Mouse (Mus musculus): ENCODE results near the gene Mog.
A peak's percentile ranks its signal among the peaks of the same experiment; 100 is the strongest.
"Not testable (repeated sequence)": the region's sequence is repeated elsewhere in the genome, so short reads cannot be mapped to it uniquely, and the experiment has no call there.

Gene Mog

DNA sequence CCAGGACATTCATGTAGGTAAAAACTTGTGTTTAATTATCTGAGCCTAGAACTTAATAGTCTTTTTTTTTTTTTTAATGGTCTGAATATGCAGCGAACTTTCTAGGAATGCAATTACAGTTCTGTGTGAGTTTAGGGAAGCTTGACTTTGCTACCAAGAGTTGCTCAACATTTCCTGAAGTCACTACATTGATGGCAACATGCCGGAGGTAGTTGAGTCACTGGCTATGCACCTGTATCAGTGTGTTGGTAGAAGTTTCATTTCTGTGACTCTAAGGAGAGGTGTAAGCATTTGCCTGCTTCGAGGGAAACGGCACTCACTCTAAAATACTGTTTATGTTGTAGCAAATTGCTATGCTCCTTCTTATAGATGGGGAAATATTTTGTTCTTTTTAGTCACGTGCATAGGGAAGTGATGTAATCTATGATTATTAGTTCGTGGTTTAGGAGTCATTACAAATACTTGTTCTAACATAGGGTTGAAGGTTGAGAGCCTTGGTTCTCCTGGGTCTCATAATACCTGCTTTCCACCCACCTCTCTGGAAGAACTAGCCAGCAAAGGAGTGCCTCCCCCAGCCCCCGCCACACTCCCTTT is 21.6 kb upstream of the Mog start:
- DNase-seq: no peak

DNA sequence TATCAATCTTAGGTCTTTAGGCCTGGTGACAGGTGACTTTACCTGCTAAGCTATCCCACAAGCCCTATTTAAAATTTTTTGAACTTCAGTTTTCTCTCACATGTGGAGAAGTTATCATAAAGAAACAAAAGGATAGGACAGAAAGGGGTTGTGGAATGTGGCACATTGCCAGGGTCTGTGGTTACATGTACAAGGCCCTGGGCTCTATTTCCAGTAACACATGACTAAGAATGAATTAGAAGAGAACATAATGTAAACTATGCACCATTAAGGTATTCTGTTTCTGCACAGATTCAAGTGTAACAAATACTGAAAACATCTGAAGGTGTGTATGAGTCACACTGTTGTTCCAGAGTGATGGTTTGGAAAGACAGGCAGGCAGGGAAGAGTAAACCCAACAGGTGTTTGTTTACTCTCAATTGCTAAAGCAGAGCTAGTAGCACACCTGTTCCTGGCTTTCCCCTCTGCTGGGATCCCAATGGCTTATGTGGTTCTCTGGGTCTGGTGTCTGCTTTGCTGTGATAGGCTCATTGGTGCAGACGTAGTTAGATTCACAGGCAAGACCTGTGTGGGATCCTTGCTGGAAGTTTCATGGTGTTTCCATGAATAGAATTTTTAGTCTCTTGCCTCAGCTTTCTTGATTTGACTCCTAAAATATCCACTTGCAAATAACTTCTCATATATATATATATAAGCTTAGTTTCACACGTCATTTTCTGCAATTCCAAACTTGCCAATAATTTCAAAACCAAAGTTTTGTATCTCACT is 16.1 kb upstream of the Mog start:
- no peak for DNase-seq

- no peak for DNase-seq
Observed at GRCm38 (mm10) chr17:37029162-37029561, 6.0 kb upstream of the Mog start.

- peak; percentile 88 for DNase-seq
Observed at GRCm38 (mm10) chr17:37028683-37029120, 5.5 kb upstream of the Mog start.

DNA sequence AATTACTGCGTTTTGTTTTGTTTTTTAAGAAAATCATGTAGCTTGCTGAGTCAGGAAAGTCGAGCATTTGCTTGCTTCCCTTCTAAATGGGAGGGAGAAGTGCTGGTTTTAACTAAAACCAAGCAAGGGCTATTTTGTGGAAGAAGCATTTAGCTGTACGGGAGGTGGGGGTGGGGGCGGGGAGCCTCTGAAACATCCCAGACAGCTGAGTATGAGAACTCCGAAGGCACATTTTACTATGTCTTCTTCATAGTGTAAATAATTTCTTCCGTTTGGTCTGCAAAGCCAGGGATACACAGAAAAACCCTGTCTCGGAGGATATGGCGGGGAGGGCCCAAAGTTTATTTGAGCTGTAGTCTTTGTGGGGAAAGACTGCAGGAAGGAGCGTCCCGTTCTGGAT is 5.0 kb upstream of the Mog start:
- DNase-seq: no peak

- no peak for DNase-seq
Observed at GRCm38 (mm10) chr17:37027486-37027885, 4.3 kb upstream of the Mog start.

GRCm38 (mm10) chr17:37026425-37026824 is 3.2 kb upstream of the Mog start:
- DNase-seq: no peak

- not testable (repeated sequence) for DNase-seq
Observed at GRCm38 (mm10) chr17:37019242-37019641, 4.0 kb downstream of the Mog start.

DNA sequence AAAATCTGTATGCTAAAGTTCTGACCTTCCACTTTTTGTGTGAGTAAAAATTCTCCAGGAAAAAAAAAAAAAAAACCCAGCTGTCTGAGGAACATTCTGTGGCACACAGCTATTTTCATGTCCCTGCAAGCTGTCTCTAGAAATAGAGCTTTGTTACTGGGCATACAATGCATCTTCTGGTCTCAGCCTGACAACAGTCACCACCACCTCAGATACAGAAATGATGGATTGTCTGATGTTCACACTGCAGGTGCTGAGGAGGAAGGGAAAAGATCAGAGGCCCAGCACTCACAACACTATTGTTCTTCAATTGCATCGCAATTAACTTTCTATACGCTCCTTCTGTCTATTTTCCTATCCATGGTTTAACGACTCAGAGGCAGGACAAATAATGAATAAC is 4.9 kb downstream of the Mog start:
- DNase-seq: no peak

DNA sequence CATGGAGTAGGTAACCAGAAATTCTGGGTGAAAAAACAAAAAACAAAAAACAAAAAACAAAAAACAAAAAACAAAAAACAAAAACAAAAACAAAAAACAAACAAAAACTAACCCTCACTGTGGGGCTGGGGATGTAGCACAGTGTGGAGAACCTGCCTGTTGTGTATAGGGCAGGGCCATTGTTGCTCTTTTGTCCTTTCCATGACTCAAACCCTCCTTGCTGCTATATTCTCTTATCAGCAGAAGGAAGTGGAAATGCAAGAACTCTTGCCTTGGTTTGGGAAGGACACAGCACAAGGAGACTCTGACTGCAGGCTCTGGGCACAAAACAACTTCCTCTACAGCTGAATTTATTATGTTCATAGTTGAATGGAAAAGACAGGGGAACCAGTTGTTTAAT is 6.9 kb downstream of the Mog start:
- DNase-seq: no peak

DNA sequence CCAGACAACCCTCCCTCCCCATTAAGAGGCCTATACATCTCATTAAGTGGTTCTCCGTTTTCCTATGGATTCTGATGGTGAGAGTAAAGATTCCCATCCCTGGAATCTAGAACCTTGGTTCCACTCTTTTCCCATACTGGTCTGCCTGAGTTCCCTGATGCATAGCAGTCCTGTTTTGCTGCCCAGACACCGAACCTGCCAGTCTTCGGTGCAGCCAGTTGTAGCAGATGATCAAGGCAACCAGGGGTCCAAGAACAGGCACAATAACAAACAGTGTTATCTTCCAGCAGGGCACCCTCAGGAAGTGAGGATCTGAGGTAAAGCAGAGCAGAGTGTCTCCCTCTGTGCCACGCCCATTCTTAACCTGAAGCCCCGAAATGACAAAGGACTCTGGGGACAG is 11.1 kb downstream of the Mog start:
- no peak for DNase-seq

- DNase-seq: no peak
Observed at GRCm38 (mm10) chr17:37011719-37012118, 11.5 kb downstream of the Mog start.

GRCm38 (mm10) chr17:37009460-37010042 is 13.6 kb downstream of the Mog start:
- no peak for DNase-seq

- DNase-seq: no peak
Observed at GRCm38 (mm10) chr17:37008161-37008560, 15.0 kb downstream of the Mog start.

- no peak for DNase-seq
Observed at GRCm38 (mm10) chr17:37003366-37003765, 19.8 kb downstream of the Mog start.

- DNase-seq: peak; percentile 43
Observed at GRCm38 (mm10) chr17:37002364-37003330, 20.6 kb downstream of the Mog start.

DNA sequence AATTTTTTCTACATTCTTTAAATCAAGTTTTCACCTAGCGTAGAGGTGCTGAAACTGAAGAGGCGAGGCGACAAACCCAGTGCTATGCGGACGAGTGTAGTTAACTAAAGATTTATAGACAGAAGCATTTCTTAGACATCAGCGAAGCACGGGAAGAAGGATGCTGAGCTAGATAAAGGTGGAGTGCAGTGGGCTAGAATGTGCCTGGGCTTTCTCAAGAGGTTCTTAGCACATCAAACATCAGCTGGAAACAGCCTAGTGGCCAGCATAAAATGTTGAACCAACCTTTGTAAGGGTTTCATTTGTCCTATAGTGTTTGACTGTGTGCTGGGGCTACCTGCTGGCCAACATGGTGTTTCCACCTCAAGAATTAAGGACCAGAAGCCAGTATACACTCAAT is 22.3 kb downstream of the Mog start, which contains the start of gene Zfp57:
Zfp57 (plus strand) TSS at position 301 of the 400 bp plus-strand sequence.
- DNase-seq: no peak

DNA sequence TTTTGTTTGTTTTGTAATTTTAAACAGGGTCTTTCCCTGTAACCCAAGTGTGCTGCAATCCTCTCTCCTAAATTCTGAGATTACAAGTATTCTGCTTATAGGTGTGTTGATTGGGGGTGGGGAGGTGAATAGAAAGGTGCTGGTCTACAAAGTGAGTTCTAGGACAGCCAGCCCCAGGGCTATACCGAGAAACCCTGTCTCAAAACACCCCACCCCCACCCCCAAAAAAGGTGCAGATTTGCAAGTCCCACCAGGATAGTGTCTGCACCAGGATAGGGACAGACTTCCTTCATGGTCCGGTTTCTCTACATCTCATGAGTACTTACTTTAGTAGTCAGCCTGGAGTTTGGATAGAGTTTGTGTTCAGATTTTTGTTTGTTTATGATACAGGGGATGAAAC is 24.7 kb downstream of the Mog start:
- no peak for DNase-seq

DNA sequence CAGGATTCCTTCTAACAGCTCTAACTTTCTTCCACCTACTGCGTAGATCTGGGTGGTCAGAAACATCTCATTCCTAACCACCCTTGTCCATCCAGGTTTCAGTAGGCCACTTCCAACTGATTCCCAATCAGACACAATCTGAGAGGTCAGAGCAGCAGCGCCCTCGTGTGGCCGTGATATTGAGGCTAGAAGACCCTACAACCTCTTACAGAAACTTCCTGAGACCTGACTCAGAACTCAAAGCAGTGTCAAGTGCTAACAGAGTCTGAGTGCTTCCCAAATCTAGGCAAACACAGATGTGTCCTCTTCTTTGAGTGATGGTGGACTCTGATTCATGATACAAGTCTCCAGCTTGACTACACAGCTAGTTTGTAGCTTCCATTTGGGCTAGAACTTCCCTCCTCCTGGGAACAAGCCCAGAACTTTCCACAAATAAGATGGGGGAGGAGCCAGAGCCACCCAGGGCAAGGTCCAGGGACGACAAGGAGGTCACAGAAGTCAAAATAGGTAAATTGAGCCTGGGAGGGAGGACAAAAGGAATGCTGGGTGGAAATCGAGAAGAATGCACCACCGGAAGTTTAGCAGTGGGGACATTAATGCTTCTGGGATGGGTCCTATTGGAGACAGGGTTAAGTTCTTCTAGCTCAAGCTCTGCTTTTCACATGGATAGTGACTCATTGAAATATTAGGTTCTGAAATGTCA is 26.0 kb downstream of the Mog start:
- DNase-seq: peak; percentile 61

- DNase-seq: no peak
Observed at GRCm38 (mm10) chr17:36995448-36995847, 27.8 kb downstream of the Mog start.

GRCm38 (mm10) chr17:36994528-36994927 is 28.7 kb downstream of the Mog start:
- DNase-seq: no peak

GRCm38 (mm10) chr17:36993770-36994325 is 29.4 kb downstream of the Mog start:
- DNase-seq: no peak
